Mouse (Mus musculus): ENCODE data around the gene Dppa2. TPM values are rescaled to one million over a fixed set of nuclear protein-coding genes. Genes with fewer than 3 reads are reported as not detected.

Gene Dppa2
- total RNA-seq, 2 experiments from 2014 or later, result not detected

- no peak for DNase-seq (ENCODE audit: low spot score in 2 of 2)
Observed at GRCm38 (mm10) chr16:48335326-48335725, 31.6 kb downstream of the Dppa2 start.

- DNase-seq (ENCODE audit: low spot score in 2 of 2), result no peak
Observed at GRCm38 (mm10) chr16:48344193-48344592, 40.5 kb downstream of the Dppa2 start.

GRCm38 (mm10) chr16:48347246-48347645 is 43.5 kb downstream of the Dppa2 start:
- DNase-seq (ENCODE audit: low spot score in 2 of 2), result no peak

- DNase-seq (ENCODE audit: low spot score in 2 of 2), result no peak
Observed at GRCm38 (mm10) chr16:48355716-48356115, 52.0 kb downstream of the Dppa2 start.

GRCm38 (mm10) chr16:48356417-48356816 is 52.7 kb downstream of the Dppa2 start:
- no peak for DNase-seq (ENCODE audit: low spot score in 2 of 2)

- DNase-seq (ENCODE audit: low spot score in 2 of 2), result peak; percentile 62 to 71
Observed at GRCm38 (mm10) chr16:48360887-48361286, 57.2 kb downstream of the Dppa2 start.

- DNase-seq (ENCODE audit: low spot score in 2 of 2), result no peak
Observed at GRCm38 (mm10) chr16:48366801-48367200, 63.1 kb downstream of the Dppa2 start.

GRCm38 (mm10) chr16:48368096-48368495 is 64.4 kb downstream of the Dppa2 start:
- no peak for DNase-seq (ENCODE audit: low spot score in 2 of 2)

Other genes starting within 250 kb of the Dppa2 start
- gene Dppa4, start 20.2 kb upstream of the Dppa2 start, total RNA-seq (2021), result not detected
- not detected for gene Gm5485, start 108.5 kb downstream of the Dppa2 start, total RNA-seq (2021)
- gene Morc1, start 127.3 kb downstream of the Dppa2 start, total RNA-seq (2021), result under 1 TPM; 0.17 to 0.25 TPM

Measured in layer of hippocampus, adult 18-20 months (tissue).